Mouse (Mus musculus) MEL (cell line): ENCODE measurements around the gene Gm10837. TPM values are rescaled to one million over a fixed set of nuclear protein-coding genes. Genes with fewer than 3 reads are reported as not detected.

ENCODE experiments used
- DNase-seq: peaks from one replicate; pipeline ENCODE4 v3.0.0; 2011; ENCODE audit warnings: low read depth, low spot score
- H3K27ac ChIP-seq: 2 replicates; pipeline ENCODE4 v1.5.1; 2012; ENCODE audit warnings: low read depth, mild to moderate bottlenecking, control low read depth, low read length, moderate library complexity; ENCODE audit not compliant: control insufficient read depth
- H3K27me3 ChIP-seq, 2 experiments: fragments of 150-350 bp in 1 of 2; sonication (generic) in 1 of 2; 2 replicates each; pipeline ENCODE4 v1.6.1; 2012; ENCODE audit warnings: low read length in 2 of 2, mild to moderate bottlenecking in 2 of 2, improper control_type of control experiment in 1 of 2, moderate library complexity in 1 of 2; ENCODE audit not compliant: insufficient read depth in 2 of 2, control insufficient read depth in 1 of 2
- H3K36me3 ChIP-seq, 2 experiments: 2 replicates each; pipeline ENCODE4 v1.6.1; 2012 to 2014; ENCODE audit warnings: low read length in 2 of 2, improper control_type of control experiment in 1 of 2, inconsistent platforms in 1 of 2, mild to moderate bottlenecking in 1 of 2; ENCODE audit not compliant: insufficient read depth in 2 of 2, control insufficient read depth in 1 of 2
- H3K4me1 ChIP-seq, 2 experiments: fragments of 150-350 bp in 1 of 2; sonication (generic) in 1 of 2; 2 replicates each; pipeline ENCODE4 v1.6.1; 2012; ENCODE audit warnings: low read length in 2 of 2, improper control_type of control experiment in 1 of 2, mild to moderate bottlenecking in 1 of 2; ENCODE audit not compliant: insufficient read depth in 2 of 2, control insufficient read depth in 1 of 2
- H3K4me3 ChIP-seq, 2 experiments: fragments of 150-350 bp in 1 of 2; sonication (generic) in 1 of 2; 2 replicates each; pipeline ENCODE4 v1.5.1; 2012; ENCODE audit warnings: low read depth in 2 of 2, low read length in 2 of 2, mild to moderate bottlenecking in 2 of 2, moderate library complexity in 2 of 2, control low read depth in 1 of 2, improper control_type of control experiment in 1 of 2; ENCODE audit not compliant: control insufficient read depth in 1 of 2, insufficient read depth in 1 of 2
- H3K79me2 ChIP-seq: 2 replicates; pipeline ENCODE4 v1.6.1; 2012; ENCODE audit warnings: mild to moderate bottlenecking, low read length, moderate library complexity; ENCODE audit not compliant: control insufficient read depth, poor library complexity, insufficient read depth
- H3K9ac ChIP-seq: 2 replicates; pipeline ENCODE4 v1.6.1; 2012; ENCODE audit warnings: low read depth, mild to moderate bottlenecking, control low read depth, low read length, moderate library complexity; ENCODE audit not compliant: control insufficient read depth, poor library complexity, severe bottlenecking
- H3K9me3 ChIP-seq: fragments of 150-350 bp; sonication (generic); replicated peaks from 2 replicates; pipeline ENCODE4 v1.6.1; 2012; ENCODE audit warnings: mild to moderate bottlenecking, low read length, improper control_type of control experiment, moderate library complexity; ENCODE audit not compliant: insufficient read depth
- CHD1 ChIP-seq: IDR thresholded peaks from 2 replicates; pipeline ENCODE4 v1.6.1; 2012; ENCODE audit warnings: low read depth, mild to moderate bottlenecking, inconsistent platforms, low read length, improper control_type of control experiment
- CHD2 ChIP-seq: IDR thresholded peaks from 2 replicates; pipeline ENCODE4 v1.6.1; 2011; ENCODE audit warnings: low read length, improper control_type of control experiment
- CTCF ChIP-seq, 3 experiments: IDR thresholded peaks in 2 of 3; conservative IDR thresholded peaks in 1 of 3; 2 replicates each; pipeline ENCODE4 v1.5.1; 2011 to 2012; ENCODE audit warnings: low read length in 3 of 3, low read depth in 2 of 3, mild to moderate bottlenecking in 2 of 3, improper control_type of control experiment in 1 of 3, inconsistent platforms in 1 of 3, mixed read lengths in 1 of 3, moderate library complexity in 1 of 3; ENCODE audit not compliant: control insufficient read depth in 1 of 3, insufficient read depth in 1 of 3, poor library complexity in 1 of 3, severe bottlenecking in 1 of 3
- E2F4 ChIP-seq: IDR thresholded peaks from 2 replicates; pipeline ENCODE4 v1.6.1; 2011; ENCODE audit warnings: low read depth, low read length, improper control_type of control experiment, borderline replicate concordance
- EP300 ChIP-seq, 2 experiments: IDR thresholded peaks; 2 replicates each; pipeline ENCODE4 v1.6.1; 2011; ENCODE audit warnings: improper control_type of control experiment in 2 of 2, low read length in 2 of 2, low read depth in 1 of 2, mild to moderate bottlenecking in 1 of 2
- GATA1 ChIP-seq: IDR thresholded peaks from 2 replicates; pipeline ENCODE4 v1.6.1; 2011; ENCODE audit warnings: low read depth, low read length, improper control_type of control experiment
- HCFC1 ChIP-seq: IDR thresholded peaks from 2 replicates; pipeline ENCODE4 v1.6.1; 2012; ENCODE audit warnings: low read depth, mild to moderate bottlenecking, inconsistent platforms, low read length, improper control_type of control experiment, moderate library complexity
- JUND ChIP-seq: IDR thresholded peaks from 2 replicates; pipeline ENCODE4 v1.6.1; 2011; ENCODE audit warnings: low read depth, mild to moderate bottlenecking, improper control_type of control experiment, low read length
- KAT2A ChIP-seq: conservative IDR thresholded peaks from 2 replicates; pipeline ENCODE4 v1.6.1; 2012; ENCODE audit warnings: low read depth, low read length, improper control_type of control experiment, inconsistent platforms
- MAFK ChIP-seq: IDR thresholded peaks from 2 replicates; pipeline ENCODE4 v1.6.1; 2011; ENCODE audit warnings: low read depth, mild to moderate bottlenecking, low read length, improper control_type of control experiment, borderline replicate concordance
- MAX ChIP-seq: IDR thresholded peaks from 2 replicates; pipeline ENCODE4 v1.6.1; 2011; ENCODE audit warnings: low read length, improper control_type of control experiment
- MAZ ChIP-seq: IDR thresholded peaks from 2 replicates; pipeline ENCODE4 v1.6.1; 2012; ENCODE audit warnings: low read depth, mild to moderate bottlenecking, inconsistent platforms, low read length, improper control_type of control experiment
- MEF2A ChIP-seq: IDR thresholded peaks from 2 replicates; pipeline ENCODE4 v1.6.1; 2014; ENCODE audit warnings: low read depth, mild to moderate bottlenecking, inconsistent platforms, low read length, improper control_type of control experiment; ENCODE audit not compliant: poor library complexity, insufficient replicate concordance, severe bottlenecking; ENCODE audit errors: extremely low read depth
- MXI1 ChIP-seq: IDR thresholded peaks from 2 replicates; pipeline ENCODE4 v1.6.1; 2011; ENCODE audit warnings: mild to moderate bottlenecking, low read depth, low read length, improper control_type of control experiment
- MYB ChIP-seq: IDR thresholded peaks from 2 replicates; pipeline ENCODE4 v1.6.1; 2011; ENCODE audit warnings: mild to moderate bottlenecking, low read depth, low read length, improper control_type of control experiment
- MYC ChIP-seq: IDR thresholded peaks from 2 replicates; pipeline ENCODE4 v1.6.1; 2011; ENCODE audit warnings: low read depth, mild to moderate bottlenecking, low read length, improper control_type of control experiment, moderate library complexity
- NELFE ChIP-seq: IDR thresholded peaks from 2 replicates; pipeline ENCODE4 v1.6.1; 2011; ENCODE audit warnings: low read depth, low read length, improper control_type of control experiment
- NRF1 ChIP-seq: IDR thresholded peaks from 2 replicates; pipeline ENCODE4 v1.6.1; 2014; ENCODE audit warnings: low read depth, mild to moderate bottlenecking, inconsistent platforms, low read length, improper control_type of control experiment, moderate library complexity; ENCODE audit not compliant: poor library complexity, insufficient read depth, severe bottlenecking
- POLR2A ChIP-seq, 2 experiments: IDR thresholded peaks; 2 replicates each; pipeline ENCODE4 v1.6.1; 2011 to 2012; ENCODE audit warnings: low read length in 2 of 2, mild to moderate bottlenecking in 2 of 2, control low read depth in 1 of 2, improper control_type of control experiment in 1 of 2, low read depth in 1 of 2, moderate library complexity in 1 of 2; ENCODE audit not compliant: control insufficient read depth in 1 of 2, insufficient read depth in 1 of 2, poor library complexity in 1 of 2
- POLR2AphosphoS5 ChIP-seq: IDR thresholded peaks from 2 replicates; pipeline ENCODE4 v1.6.1; 2012; ENCODE audit warnings: low read depth, borderline replicate concordance, mild to moderate bottlenecking, inconsistent platforms, low read length, moderate library complexity, mixed read lengths
- RAD21 ChIP-seq: IDR thresholded peaks from 2 replicates; pipeline ENCODE4 v1.6.1; 2011; ENCODE audit warnings: mild to moderate bottlenecking, low read depth, low read length, improper control_type of control experiment
- RCOR1 ChIP-seq: IDR thresholded peaks from 2 replicates; pipeline ENCODE4 v1.6.1; 2012; ENCODE audit warnings: low read depth, mild to moderate bottlenecking, inconsistent platforms, low read length, improper control_type of control experiment
- SMC3 ChIP-seq: IDR thresholded peaks from 2 replicates; pipeline ENCODE4 v1.6.1; 2011; ENCODE audit warnings: low read depth, low read length, improper control_type of control experiment
- TAL1 ChIP-seq: IDR thresholded peaks from 2 replicates; pipeline ENCODE4 v1.6.1; 2012; ENCODE audit warnings: mild to moderate bottlenecking, inconsistent platforms, low read length, moderate library complexity, mixed read lengths
- TBP ChIP-seq: IDR thresholded peaks from 2 replicates; pipeline ENCODE4 v1.8.0; 2011; ENCODE audit warnings: low read depth, low read length, improper control_type of control experiment
- TCF12 ChIP-seq: IDR thresholded peaks from 2 replicates; pipeline ENCODE4 v1.6.1; 2014; ENCODE audit warnings: low read depth, mild to moderate bottlenecking, inconsistent platforms, low read length, improper control_type of control experiment, moderate library complexity
- USF1 ChIP-seq: IDR thresholded peaks from 2 replicates; pipeline ENCODE4 v1.6.1; 2014; ENCODE audit warnings: low read depth, mild to moderate bottlenecking, inconsistent platforms, low read length, improper control_type of control experiment, moderate library complexity
- ZC3H11A ChIP-seq: IDR thresholded peaks from 2 replicates; pipeline ENCODE4 v1.6.1; 2012; ENCODE audit warnings: low read depth, mild to moderate bottlenecking, inconsistent platforms, low read length, improper control_type of control experiment
- ZKSCAN1 ChIP-seq: IDR thresholded peaks from 2 replicates; pipeline ENCODE4 v1.6.1; 2012; ENCODE audit warnings: low read depth, mild to moderate bottlenecking, inconsistent platforms, low read length, improper control_type of control experiment, moderate library complexity
- ZMIZ1 ChIP-seq: IDR thresholded peaks from 2 replicates; pipeline ENCODE4 v1.6.1; 2012; ENCODE audit warnings: low read depth, mild to moderate bottlenecking, inconsistent platforms, low read length, improper control_type of control experiment, moderate library complexity
- polyA plus RNA-seq, 2 experiments: library from polyadenylated mRNA; stranded (reverse) in 1 of 2; unstranded in 1 of 2; fragments of >175 nt in 1 of 2; fragments of >200 nt in 1 of 2; gene quantifications; 2 replicates each; pipeline versions ENCODE4 v1.2.1 to v1.2.4; 2012; ENCODE audit warnings: low replicate concordance in 2 of 2, low read depth in 1 of 2; ENCODE audit not compliant: insufficient read length in 2 of 2, insufficient read depth in 1 of 2, missing spikeins in 1 of 2
- total RNA-seq: library from RNA; depleted of rRNA; stranded (reverse); fragments of 300-350 nt; gene quantifications from 2 replicates; pipeline ENCODE4 v1.2.3, GENCODE M21; 2012

Gene Gm10837
- total and polyA plus RNA-seq, 3 experiments: not detected

DNA sequence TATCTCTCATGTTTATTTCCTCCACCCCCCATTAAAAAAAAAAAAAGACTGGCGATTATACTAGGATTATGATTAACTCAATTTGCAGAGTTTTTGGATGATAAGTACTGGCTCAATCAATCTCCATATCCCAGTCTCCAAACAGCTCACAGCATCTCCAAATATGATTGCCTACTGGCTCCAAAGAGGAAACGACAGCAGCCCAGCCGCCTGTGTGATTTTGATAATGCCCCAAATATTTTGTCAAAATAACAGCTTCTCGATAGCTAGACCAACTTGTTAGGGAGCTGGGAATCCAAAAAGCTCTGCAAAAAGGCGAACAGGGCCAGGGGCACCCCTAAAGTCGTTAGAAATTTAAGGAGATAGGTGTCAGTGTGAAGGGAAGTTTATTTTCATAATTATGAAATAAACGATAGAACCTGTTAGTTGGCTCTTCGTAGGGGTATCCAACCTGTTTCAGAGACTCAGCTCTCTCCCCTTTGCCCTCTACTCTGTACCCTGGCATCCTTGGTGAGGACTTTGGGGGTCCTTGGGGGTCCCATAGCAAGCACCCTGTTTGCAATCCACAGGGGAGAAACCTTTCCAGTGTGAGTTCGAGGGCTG lies 12.3 kb upstream of the Gm10837 start:
- Histone ChIP-seq H3K9me3 (no peaks in the 10 kb centered on the region), H3K9ac (no peak overlapping the region), H3K27ac (no peak overlapping the region), H3K27me3 (no peaks in the 10 kb centered on the region), H3K4me1 (no peaks in the 10 kb centered on the region), H3K36me3 (no peaks in the 10 kb centered on the region), H3K4me3 (no peak overlapping the region), H3K79me2 (no peaks in the 10 kb centered on the region)
- TF ChIP-seq NELFE: no peak
- TF ChIP-seq POLR2A (IDR thresholded peaks at IDR 0.05; ENCODE audit: control insufficient read depth in 1 of 2, insufficient read depth in 1 of 2, low read depth in 1 of 2, low read length in 2 of 2, poor library complexity in 1 of 2): no peak
- no peak for TF ChIP-seq RCOR1
- no peak for TF ChIP-seq POLR2AphosphoS5
- no peak for TF ChIP-seq E2F4
- no peak for TF ChIP-seq SMC3
- TF ChIP-seq JUND: no peak
- TF ChIP-seq CHD2: no peak
- TF ChIP-seq MAFK: no peak
- TF ChIP-seq ZMIZ1: no peak
- TF ChIP-seq MYC: no peak
- TF ChIP-seq RAD21: no peak
- no peak for TF ChIP-seq TBP
- TF ChIP-seq CHD1: no peak
- TF ChIP-seq GATA1: no peak
- TF ChIP-seq MAX: no peak
- TF ChIP-seq USF1: no peak
- no peak for TF ChIP-seq TAL1
- TF ChIP-seq MYB: no peak
- no peak for DNase-seq

DNA sequence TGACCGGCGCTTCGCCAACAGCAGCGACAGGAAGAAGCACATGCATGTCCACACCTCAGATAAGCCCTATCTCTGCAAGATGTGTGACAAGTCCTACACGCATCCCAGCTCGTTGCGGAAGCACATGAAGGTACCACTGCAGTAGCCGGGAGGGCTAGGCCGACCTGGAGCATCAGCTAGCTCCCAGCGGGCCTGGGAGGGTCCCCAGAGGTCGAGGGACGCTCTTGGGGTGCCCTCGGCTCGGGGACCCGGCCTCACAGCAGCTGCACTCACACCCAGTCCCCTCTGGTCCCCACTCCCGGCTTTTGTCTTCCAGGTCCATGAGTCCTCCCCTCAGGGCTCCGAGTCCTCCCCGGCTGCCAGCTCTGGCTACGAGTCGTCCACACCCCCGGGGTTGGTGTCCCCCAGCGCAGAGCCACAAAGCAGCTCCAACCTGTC lies 11.8 kb upstream of the Gm10837 start:
- H3K4me3 ChIP-seq: no peak overlapping the region
- no peak overlapping the region for H3K9ac ChIP-seq
- H3K79me2 ChIP-seq: no peaks in the 10 kb centered on the region
- H3K27me3 ChIP-seq: no peaks in the 10 kb centered on the region
- TF ChIP-seq CTCF (IDR thresholded peaks at IDR 0.05 in 2 of 3, conservative IDR thresholded peaks at IDR 0.05 in 1 of 3; ENCODE audit: control insufficient read depth in 1 of 3, insufficient read depth in 1 of 3, low read depth in 2 of 3, low read length in 3 of 3, poor library complexity in 1 of 3, severe bottlenecking in 1 of 3): no peak
- TF ChIP-seq MYB: no peak
- no peak for TF ChIP-seq NRF1
- TF ChIP-seq MEF2A: no peak
- no peak for TF ChIP-seq TCF12
- no peak for TF ChIP-seq MAX
- TF ChIP-seq MXI1: no peak
- no peak for TF ChIP-seq MAZ
- TF ChIP-seq E2F4: no peak
- TF ChIP-seq ZKSCAN1: no peak
- no peak for TF ChIP-seq HCFC1
- no peak for TF ChIP-seq KAT2A
- no peak for TF ChIP-seq EP300 (IDR thresholded peaks at IDR 0.05; ENCODE audit: low read depth in 1 of 2, low read length in 2 of 2)
- TF ChIP-seq POLR2AphosphoS5: no peak
- TF ChIP-seq MYC: no peak
- no peak for TF ChIP-seq ZC3H11A
- TF ChIP-seq GATA1: no peak
- H3K4me1 ChIP-seq: no peaks in the 10 kb centered on the region
- no peak for DNase-seq
- H3K27ac ChIP-seq: no peak overlapping the region
- no peaks in the 10 kb centered on the region for H3K36me3 ChIP-seq
- H3K9me3 ChIP-seq: no peaks in the 10 kb centered on the region
